Mouse (Mus musculus) T-helper 17 cell (primary cell): Measurements from ENCODE around the gene Olfr131.
"Not testable (repeated sequence)": the region's sequence is repeated elsewhere in the genome, so short reads cannot be mapped to it uniquely, and the experiment has no call there.

Source experiments
- in situ Hi-C, 2 experiments: fragments of 300-600 bp; cut with MboI, MseI; formaldehyde crosslinking; loops; 1 replicate in 1 of 2; 2 replicates in 1 of 2; pipeline ENCODE4 v1.15.1; 2025; ENCODE audit warnings: high pct_unique_total_duplicates in 2 of 2

The Olfr131 gene

DNA sequence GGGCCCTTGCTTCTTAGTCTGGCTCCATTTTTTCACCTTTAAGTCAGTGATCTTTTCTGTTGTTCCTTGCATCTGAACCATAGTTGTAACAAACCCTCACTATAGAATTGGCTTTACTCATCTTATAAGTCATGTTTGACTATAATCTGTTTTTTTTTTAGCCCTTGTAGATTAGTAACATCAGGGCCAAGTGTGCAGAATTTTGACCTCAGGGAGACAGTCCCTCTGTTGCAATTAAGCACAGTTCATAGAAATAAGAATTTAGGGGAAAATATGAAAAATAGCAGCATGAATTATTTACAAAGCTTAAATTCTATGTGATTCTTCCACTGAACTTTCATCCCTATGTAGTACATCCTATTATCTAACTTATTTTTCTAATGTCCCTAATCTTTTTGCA is at the start of gene Olfr131:
TSS of gene Olfr131 (minus strand) at position 101 of the 400 bp plus-strand sequence.
- in situ Hi-C loops: no loop called here

DNA sequence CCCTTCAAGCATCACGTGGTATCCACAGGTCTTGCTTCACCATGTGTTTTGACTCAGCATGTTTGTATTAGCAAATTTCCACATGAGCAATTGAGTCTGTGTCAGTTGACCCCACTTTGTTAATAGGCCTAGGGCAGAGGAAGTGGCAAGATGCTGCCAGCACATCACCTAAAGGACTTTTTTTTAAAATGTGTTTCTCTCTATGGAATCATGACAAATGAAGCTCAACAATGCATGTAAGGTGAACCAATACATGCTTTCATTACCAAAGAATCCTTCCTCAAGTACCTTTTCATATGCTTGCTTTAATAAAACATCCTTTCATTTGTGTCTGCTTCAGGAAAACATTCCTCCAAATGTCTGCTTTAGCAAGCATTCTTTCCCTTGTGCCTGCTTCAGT is 45.9 kb upstream of the Olfr131 start, which contains the start of gene Olfr132:
TSS of gene Olfr132 (minus strand) at position 101 of the 400 bp plus-strand sequence.
- in situ Hi-C loops: no loop called here

GRCm38 (mm10) chr17:38125371-38125770 is 36.9 kb upstream of the Olfr131 start:
- in situ Hi-C loops: not testable (repeated sequence)

DNA sequence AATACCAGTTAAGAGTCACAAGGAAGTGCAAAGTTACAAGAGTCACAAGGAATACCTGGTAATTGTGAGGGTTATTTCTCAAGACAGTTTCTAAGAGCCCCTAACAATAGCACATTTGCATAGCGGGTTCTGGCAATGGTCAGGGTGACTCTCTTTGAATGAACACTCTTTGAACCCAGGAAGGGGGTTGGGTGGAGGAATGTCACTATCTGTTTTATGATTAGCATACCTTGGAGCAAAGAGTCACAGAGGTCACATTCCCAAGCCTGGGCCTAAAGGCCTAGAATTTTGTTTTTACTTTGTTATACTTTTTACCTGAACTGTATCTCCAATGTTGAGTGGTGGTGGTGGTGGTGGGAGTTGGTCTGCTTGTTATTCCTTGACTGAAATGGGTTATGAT is 35.7 kb upstream of the Olfr131 start:
- in situ Hi-C loops: not testable (repeated sequence)

- in situ Hi-C loops: loop anchor here in 1 of 2 experiments (5.0 kb wide), 1 partner anchor 250 kb away; the partner anchor contains the start of gene Olfr125
Measured at GRCm38 (mm10) chr17:38082364-38082763, 6.1 kb downstream of the Olfr131 start.

GRCm38 (mm10) chr17:38063621-38064020 is 24.9 kb downstream of the Olfr131 start, which contains the start of gene Olfr130:
Gene Olfr130, plus strand, starts transcription at chr17:38063921.
- in situ Hi-C loops: no loop called here

GRCm38 (mm10) chr17:38059979-38060378 is 28.5 kb downstream of the Olfr131 start, which contains the start of gene Olfr129:
Gene Olfr129, minus strand, starts transcription at chr17:38060079.
- in situ Hi-C loops: no loop called here
